Mouse (Mus musculus) frontal cortex, adult 2 months (tissue): Measurements from ENCODE around the gene Samd8. TPM values are rescaled to one million over a fixed set of nuclear protein-coding genes. Genes with fewer than 3 reads are reported as not detected.

Experiments
- DNase-seq, 2 experiments: peaks; one replicate each; pipeline ENCODE4 v3.0.0; 2022; ENCODE audit warnings: low spot score in 1 of 2; ENCODE audit errors: extremely low spot score in 1 of 2
- polyA plus RNA-seq: library from polyadenylated mRNA; depleted of rRNA; stranded (reverse); fragments of >200 nt; gene quantifications from 2 replicates; pipeline ENCODE4 v1.2.3, GENCODE M21; 2012; rRNA removed

Gene Samd8
- polyA plus RNA-seq, 1 experiment, result 40.5 TPM

- peak; percentile 77 to 78 for DNase-seq
Measured at GRCm38 (mm10) chr14:21822795-21823374, 72.6 kb downstream of the Samd8 start.

- DNase-seq, result no peak
Measured at GRCm38 (mm10) chr14:21823897-21824296, 73.6 kb downstream of the Samd8 start.

- no peak for DNase-seq
Measured at GRCm38 (mm10) chr14:21824938-21825337, 74.6 kb downstream of the Samd8 start, which contains the start of gene Vdac2. Gene Vdac2 (plus strand): TSS chr14:21825238.

GRCm38 (mm10) chr14:21825786-21826491 is 75.6 kb downstream of the Samd8 start:
- DNase-seq, result no peak

- peak; percentile 90 to 96 for DNase-seq
Measured at GRCm38 (mm10) chr14:21830876-21831767, 80.8 kb downstream of the Samd8 start.

GRCm38 (mm10) chr14:21831830-21832403 is 81.6 kb downstream of the Samd8 start:
- DNase-seq, result no peak

- no peak for DNase-seq
Measured at GRCm38 (mm10) chr14:21838336-21839017, 88.1 kb downstream of the Samd8 start.

- peak in 1 of 2 experiments; percentile 43 for DNase-seq
Measured at GRCm38 (mm10) chr14:21841819-21842592, 91.7 kb downstream of the Samd8 start.

- no peak for DNase-seq
Measured at GRCm38 (mm10) chr14:21843263-21843662, 92.9 kb downstream of the Samd8 start.

- DNase-seq, result no peak
Measured at GRCm38 (mm10) chr14:21846827-21847380, 96.6 kb downstream of the Samd8 start.

GRCm38 (mm10) chr14:21847381-21848165 is 97.2 kb downstream of the Samd8 start:
- DNase-seq, result no peak

Other genes with a start within 250 kb of the Samd8 start
- gene Dupd1, start 36.0 kb upstream of the Samd8 start, polyA plus RNA-seq, result 0.27 and 0.38 TPM in 2 replicates
- 0.96 and 1.2 TPM in 2 replicates for gene Dusp13, start 650 bp downstream of the Samd8 start, polyA plus RNA-seq
- 203 and 215 TPM in 2 replicates for gene Vdac2, start 74.7 kb downstream of the Samd8 start, polyA plus RNA-seq
- gene Comtd1, start 98.4 kb downstream of the Samd8 start, polyA plus RNA-seq, result 29.9 and 31.3 TPM in 2 replicates
- gene Zfp503, start 239.1 kb downstream of the Samd8 start, polyA plus RNA-seq, result 1.2 and 1.4 TPM in 2 replicates